Mouse (Mus musculus): ENCODE data around the gene Rbpms2.
A peak's percentile ranks its signal among the peaks of the same experiment; 100 is the strongest.
"Not testable (repeated sequence)": the region's sequence is repeated elsewhere in the genome, so short reads cannot be mapped to it uniquely, and the experiment has no call there.

Rbpms2 gene

DNA sequence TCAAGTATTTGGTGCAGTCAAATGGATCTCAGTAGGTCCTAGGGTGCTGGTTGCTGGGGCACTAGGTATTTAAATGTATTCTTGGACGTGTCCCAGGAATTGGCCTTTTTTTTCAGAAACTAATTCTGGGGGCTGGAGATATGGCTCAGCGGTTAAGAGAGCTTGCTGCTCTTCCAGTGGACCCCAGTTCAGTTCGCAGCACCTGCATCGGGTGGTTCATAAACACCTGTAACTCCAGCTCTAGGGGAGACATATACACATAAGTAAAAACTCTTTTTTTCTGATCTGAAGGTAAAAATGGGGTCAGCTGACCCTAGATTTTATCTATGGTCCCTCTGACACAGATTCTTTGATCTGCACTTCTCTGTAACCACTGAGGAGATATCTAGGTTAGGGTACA lies 8.3 kb upstream of the Rbpms2 start:
- peak; percentile 36 for DNase-seq

DNA sequence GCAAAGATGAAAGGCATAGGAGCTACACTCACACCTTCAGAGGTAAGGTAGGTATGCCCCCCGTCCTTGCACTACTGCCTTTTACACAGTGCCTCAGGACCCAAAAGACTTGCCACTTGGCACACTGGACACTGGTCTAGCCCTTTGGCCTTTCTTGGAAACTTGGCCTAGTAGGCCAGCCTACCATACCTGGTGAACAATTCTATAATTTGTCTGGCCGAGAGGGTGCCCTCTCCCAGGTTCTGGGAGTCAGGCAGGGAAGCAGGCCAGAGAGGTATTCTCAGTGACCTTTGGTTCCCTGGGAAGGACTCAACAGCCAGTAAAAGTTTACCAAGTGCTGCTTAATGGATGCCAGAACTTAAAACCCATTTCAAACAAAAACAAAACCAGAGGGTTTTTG lies 7.8 kb upstream of the Rbpms2 start:
- DNase-seq, result no peak

DNA sequence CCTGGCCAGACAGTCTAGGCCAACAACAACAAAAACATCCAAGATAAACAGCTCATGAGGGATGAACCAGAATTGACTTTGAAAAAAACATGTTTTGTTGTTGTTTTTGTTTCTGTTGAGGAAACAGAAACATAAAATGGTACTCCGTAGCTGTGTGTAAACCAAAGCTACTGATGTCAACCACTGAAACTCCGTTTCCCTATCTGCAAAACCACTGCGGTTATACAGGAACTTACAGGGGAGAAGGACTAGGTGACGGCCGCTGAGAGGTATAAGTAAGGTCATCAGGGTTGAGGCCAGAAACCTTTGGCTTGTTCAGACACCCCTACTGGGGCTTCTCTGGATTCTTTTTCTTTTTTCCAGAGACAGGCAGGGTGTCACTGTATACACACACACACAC lies 6.6 kb upstream of the Rbpms2 start:
- DNase-seq, result no peak

DNA sequence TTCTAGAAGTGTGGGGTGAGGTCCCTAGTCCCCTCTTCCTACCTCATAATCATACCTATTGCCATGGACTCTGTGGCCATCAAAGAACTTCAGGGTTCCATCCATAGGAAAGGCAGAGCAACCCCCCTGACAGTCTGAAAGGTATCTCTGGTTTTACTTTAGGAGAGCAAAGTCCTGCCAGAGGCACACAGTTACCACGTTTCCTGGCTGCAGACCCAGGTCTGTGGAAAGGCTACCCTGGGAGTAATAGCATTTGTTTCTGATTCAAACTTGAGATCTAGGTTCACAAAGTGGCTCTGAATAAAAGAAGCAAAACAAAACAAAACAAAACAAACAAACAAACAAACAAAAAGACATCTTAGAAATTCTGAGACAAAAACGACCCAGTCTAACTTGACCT lies 5.2 kb upstream of the Rbpms2 start:
- no peak for DNase-seq

DNA sequence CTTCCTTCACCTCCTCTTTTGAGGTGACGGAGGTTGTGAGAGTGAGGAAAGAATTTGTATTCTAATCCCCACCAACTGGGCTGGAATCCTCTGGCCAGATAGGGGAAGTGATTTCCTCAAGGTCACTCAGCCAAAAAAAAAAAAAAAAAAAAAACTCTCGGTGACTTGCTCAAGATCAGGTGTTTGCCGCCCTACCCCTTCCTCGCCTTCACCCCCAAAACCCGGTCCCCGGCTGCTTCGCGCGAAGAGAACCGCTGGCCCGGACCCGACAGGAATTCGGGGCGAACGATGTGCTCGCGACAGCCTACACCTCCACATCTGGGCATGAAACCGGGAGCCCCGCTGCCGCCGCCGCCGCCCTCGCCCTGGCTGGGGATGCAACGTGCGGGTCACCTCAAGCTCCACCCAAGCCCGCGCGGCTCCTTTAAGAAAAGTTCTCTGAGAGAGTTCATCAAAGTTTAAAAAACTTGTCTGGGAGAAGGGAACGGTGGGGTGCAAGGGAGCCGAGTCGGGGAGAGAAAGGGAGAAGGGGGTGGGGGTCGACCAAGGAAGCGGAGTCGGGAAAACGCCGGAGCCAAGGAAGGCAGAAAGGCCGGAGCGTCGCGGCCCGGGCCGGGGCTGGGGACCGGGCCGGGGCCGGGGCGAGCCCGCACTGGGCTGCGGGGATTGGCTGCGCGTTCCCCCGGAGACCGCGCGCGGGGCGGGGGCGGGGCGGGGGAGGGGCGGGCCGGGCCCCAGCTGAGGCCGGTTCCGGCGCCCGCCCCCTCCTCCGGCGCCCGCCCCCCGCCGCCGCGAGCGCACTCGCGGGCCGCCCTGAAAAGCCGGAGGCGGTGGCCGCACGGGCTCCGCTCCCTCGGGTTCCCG lies 551 bp downstream of the Rbpms2 start:
- DNase-seq, result peak; percentile 57

DNA sequence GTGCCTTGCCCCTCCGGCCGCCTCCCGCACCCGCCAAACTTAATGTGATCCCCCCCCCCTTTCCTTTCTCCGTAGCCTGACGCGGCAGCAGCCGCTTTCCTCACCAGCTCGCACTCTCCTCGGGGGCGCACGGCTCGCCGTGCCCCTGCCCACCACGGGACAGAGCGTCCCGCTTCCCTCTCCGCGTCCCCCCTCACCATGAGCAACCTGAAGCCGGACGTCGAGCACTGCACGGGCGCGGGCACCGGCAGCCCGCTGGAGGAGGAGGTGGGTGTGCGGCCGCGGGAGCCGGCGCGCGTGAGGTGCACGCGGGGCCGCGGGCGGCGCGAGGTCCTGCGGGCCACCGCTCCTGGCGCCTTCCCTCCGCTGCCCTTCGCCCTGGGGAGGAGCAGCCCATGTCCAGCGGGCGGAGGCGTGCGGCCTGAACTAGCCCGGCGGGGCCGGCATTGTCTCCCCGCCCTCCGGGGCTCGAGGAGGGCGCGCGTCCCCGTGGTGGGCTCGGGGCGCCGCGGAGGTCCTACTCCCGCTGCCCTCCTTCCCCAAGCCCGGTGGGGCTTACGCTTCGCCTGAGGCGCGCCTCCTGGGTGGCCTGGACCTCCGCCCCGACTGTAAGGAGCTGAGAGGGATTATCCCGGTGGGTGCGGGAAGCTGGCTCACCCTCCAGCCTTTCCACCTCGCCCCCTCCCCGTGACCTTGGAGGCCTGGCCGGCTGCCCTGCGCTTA lies 1.3 kb downstream of the Rbpms2 start:
- DNase-seq, result peak; percentile 13

DNA sequence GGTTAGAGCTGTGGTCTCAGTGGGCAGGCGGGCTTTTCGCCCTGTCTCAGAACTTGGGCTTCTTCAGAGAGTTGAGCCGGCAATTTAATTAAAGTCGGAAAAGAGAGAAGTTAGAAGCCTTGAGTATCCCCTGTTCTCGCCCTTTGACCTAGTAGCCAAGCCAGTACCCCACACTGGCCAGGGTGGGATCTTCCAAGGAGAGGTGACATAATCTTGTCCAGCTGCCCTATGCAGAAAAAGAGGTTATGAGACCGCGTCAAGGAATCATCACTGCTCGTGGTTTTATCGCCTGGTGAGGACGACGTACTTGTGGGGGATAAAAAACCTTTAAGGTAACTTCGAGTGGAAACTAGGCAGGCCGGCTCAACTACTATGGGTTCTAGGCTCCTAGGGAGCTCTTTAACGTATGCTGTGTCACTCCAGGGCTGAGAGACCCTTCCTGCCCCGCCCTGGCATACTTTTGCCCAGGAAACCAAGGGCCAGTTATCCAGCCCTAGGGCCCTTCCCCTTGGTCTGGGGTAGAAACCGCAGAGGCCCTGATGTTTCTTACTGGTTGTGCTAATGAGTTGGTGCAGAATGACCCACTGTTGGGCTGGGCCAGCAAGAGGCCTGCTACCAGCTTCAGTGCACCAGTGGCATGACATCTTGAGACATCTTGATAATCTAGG lies 2.0 kb downstream of the Rbpms2 start:
- no peak for DNase-seq

DNA sequence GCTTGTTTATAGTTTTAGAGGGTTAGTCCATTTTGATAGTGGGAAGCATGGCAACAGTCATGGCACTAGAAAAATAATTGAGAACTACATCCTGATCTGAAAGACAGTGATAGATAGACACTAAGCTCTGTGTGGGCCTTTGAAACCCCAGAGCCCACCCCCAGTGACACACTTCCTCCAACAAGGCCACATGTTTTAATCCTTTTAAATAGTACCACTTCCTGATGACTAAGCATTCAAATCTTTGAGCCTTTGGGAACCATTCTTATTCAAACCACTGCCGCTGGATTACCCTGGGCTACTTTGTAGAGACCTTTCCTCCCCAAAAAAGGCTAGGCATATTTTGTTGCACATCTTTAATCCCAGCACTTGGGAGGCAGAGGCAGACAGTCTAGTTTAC lies 6.3 kb downstream of the Rbpms2 start:
- no peak for DNase-seq

DNA sequence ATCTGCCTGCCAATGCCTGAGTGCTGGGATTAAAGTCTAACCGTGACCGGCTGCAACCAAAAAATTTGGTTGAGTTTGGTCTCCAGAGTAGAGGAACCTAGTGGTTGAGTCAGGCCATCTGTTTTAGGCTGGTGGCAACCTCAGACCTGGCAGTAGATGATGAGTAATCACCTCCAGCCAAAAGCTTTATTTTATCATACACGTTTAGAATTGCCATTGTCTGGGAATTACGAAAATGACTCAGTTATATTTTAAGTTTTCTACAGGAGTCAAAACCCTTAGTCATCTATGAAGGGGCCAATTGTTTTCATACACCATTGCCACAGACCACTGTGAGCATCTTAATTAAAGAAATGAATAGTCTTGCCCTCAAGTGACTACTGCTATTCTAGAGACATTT lies 7.5 kb downstream of the Rbpms2 start:
- no peak for DNase-seq

DNA sequence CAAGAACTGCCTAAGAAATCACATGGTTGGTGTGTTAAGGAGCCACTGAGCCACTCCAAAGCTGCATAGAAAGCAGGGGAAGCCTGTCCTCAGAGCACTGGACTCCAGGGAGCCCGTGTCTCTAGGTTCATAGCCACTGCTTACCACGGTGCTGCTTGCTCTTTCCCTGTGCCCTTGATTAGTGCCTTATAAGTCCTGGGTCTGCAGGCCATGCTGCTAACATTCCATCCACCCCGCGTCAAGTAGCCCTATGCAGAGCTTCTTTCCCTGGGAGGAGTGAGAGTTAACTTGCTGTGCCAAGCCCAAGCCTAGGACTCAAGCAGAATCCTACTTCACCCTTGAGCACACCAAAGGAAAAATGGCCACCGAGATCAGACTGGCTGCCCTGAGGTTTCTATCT lies 9.6 kb downstream of the Rbpms2 start:
- DNase-seq, result no peak

DNA sequence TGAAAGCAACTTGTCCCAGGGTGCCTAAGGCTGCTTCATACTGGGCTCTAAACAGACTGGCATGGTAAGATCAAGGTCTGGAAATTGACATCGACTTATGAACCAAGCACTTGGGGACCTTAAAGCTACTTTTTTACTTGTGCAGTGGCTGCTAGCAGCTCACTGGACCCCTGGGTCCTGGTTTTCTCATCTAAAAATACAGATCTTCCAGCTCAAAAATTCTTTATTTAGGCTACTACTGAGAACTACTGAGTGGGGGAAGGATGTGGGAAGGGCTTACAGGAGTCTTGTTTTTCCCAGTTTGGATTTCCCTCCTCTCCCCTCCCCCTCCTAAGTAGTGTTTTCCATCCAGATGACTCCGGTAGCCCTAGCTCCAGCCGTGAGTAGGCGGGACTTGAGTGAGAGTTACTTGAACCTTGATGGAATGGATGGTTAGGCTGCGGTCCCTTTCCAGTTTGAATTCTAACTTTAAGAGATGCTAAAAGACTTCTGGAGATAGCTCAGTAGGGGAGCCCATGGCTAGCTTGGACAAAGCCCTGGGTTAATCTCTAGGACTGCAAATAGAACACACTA lies 11.5 kb downstream of the Rbpms2 start:
- no peak for DNase-seq

DNA sequence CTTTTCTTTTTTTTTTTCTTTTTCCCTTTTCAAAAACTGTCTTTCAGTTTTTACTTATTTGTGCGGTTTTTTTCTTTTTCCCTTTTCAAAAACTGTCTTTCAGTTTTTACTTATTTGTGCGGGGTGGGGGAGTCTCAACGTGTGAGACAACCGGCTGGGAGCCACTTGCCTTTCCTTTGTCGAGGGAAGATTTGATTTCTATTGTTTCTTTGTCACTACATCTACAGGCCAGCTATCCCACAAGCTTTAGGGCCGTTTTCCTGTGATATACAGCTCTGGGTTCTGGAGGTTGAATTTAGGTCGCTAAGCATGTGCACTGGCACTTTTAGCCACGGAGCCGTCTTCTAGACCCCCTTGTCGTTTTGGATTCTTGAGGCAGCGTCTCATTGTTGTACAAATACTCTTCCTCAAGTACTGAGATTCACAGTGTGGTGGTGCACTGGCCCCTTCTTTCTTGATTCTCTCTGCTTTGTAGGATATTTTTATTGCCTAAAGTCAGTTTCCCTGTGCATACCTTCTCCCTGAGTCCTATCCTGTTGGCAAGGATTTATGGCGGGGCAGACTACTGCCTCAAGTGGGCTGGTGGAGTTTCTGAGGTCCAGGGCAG lies 12.1 kb downstream of the Rbpms2 start:
- no peak for DNase-seq

DNA sequence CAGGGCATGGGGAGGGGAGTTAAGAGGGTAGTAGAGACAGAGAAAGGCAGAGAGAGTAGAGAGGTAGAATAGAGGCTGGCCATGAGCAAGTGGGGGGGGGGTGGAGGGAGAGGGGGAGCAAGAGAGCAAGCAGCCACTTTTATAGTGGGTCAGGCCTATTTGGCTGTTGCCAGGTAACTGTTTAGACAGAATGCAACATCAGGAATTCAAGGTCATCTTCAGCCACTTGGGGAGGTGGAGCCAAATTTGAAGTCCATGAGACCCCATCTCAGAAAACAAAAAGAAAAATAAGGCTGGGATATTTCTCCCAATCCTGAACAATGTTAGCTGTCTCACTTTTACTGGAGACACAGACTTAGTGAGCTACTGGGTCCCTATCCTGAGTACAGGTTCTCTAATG lies 13.1 kb downstream of the Rbpms2 start:
- DNase-seq, result no peak

DNA sequence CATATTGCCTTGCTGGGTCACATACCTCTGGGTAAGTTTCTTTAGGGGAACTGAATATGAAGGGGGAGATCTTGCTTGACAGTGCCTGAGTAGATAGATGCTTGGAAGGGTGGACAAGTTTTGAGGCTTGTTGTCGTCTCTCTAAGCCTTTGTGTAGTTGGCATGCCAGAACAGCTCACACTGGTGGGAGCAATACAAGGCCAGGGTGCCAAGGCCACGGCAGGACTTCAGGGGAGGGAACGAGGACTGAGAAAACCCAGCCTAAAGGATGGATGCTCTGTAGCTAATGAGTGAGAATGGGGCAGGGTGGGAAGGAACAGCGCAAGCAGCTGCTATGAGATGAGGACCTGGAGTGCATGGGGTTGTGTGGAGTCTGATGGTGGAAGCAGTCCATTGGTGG lies 15.5 kb downstream of the Rbpms2 start:
- DNase-seq, result no peak

DNA sequence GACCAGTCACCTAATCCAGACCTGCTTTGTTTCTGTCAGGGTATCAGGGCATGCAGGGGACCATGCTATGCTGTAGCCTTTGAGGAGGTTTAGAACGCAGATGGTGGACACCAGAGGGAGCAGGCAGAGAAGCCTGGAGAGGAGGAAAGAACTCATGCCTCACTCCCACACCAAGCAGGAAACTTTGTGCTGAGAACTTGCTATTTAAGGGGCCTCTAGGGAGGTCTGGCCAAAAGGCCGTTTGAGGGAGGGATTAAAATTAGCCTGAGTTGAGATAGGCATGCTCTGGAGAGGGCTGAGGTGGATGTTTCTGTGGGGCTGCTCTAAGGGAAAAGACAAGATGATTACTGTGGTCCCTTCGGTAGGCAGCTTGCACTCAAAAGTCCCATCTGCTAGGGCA lies 16.5 kb downstream of the Rbpms2 start:
- DNase-seq, result no peak

DNA sequence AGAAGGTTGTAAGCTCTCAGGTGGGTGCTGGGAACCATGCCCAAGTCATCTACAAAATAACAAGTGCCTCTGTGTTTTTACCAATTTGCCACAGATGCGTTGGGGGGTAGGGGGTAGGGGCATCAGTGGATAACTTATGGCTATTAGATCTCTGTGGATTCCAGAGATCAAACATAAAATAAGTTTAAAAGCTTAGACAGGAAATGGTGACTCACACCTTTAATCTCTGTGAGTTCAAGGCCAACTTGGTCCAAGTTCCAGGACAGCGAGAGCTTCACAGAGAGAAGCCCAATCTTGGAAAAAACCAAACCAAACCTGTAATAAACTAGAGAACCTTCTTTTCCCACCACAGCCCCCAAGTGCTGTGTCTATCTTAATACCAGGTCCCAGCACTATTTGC lies 17.3 kb downstream of the Rbpms2 start:
- DNase-seq, result no peak

DNA sequence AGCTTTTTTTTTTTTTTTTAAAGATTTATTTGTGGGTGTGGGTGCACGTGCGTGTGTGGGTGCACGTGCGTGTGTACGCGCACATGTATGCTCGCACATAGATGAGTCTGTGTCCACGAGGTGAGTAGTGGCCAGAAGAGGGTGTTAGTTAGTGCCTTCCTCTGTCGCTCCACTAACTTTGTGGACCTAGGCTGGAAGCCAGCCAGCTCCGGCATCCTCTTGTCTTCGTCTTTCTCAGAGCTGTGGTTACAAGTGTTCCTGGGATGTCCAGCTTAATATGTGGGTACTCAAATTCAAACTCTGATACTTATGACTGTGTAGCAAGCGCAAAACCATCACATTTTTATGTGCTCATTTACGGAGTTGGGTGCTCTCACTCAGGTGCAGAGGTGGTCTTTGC lies 19.3 kb downstream of the Rbpms2 start:
- no peak for DNase-seq

DNA sequence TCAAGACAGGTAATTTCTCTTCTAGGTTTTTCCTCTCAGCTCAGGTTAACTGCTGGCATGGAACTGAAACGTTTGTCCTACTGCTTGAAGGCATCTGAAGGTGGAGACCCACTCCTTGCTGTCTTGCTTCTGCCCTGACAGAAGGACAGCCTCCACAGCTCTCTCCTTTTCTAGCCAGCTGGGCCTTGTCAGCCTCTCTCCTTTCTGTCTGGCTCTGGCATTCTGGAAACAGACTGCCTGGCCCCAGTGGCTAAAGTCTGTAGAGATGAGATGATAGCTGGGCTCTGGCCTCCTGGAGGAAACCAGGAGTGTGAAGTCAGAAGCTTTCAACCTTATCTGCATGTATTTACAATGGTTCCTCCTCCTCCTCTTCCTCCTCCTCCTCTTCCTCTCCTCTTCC lies 20.5 kb downstream of the Rbpms2 start:
- DNase-seq, result no peak

DNA sequence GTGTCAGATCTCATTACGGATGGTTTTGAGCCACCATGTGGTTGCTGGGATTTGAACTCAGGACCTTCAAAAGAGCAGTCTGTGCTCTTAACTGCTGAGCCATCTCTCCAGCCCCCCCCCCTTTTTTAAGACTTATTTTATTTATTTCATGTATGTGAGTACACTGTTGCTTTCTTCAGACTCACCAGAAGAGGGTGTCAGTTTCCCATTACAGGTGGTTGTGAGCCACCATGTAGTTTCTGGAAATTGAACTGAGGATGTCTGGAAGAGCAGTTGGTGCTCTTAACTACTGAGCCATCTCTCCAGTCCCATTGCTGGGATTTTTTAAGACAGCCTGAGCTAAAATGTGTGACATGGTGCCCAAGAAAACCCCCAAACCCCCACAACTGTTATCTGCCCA lies 22.5 kb downstream of the Rbpms2 start:
- DNase-seq, result not testable (repeated sequence)

DNA sequence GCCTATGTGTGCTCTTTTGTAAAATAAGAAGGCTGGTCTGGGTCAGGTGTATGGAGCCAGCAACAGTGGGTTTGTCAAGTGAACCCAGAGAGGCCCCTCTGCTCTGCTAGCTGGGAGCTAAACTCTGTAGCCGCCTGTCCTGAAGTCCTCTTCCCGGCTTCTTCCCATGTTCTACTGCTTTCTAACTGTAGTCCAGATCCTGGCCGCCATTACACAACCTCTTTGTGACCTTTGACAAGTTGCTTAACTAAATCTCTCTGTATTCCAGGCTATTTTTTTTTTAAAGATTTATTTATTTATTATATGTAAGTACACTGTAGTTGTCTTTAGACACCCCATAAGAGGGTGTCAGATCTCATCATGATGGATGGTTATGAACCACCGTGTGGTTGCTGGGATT lies 24.3 kb downstream of the Rbpms2 start:
- no peak for DNase-seq

DNA sequence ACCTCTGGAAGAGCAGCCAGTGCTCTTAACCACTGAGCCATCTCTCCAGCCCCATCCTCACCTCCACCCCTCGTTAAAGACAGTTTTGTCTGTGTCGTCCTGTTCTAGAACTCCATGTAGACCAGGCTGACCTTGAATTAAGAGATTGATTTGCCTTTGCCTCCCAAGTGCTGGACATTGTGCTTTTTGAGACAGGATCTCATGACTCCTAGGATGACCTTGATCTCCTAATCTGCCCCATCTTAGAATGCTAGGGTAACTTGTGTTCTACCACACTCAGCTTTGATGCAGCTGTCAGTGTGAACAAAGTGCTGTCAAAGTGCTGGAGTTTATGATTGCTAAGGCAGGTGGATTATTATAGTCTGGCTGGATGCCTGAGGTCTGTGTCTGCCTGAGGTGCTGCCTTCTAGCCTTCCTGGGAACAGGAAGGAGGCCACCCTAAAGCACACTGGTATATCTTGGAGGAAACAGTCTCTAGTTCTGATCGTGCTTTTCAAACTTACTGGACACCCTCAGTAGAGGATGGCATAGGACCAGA lies 25.3 kb downstream of the Rbpms2 start:
- no peak for DNase-seq

DNA sequence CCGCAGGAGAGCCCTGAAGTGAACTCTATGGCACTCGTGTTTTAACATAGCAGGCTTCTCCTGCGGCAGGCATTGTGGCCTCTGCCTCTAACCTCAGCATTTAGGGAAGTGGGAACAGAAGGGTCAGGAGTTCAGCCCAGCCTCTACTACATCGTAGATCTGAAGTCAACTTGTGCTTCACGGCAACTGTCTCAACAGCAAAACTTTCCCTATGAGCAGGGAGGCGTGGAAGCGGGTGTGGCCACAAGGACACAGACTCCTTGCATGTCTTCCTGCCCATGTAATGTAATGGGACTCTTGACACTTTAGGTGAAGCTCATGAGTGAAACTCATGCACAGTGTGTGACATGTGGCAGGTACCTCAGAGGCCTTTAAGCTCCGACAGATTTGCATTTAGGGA lies 26.1 kb downstream of the Rbpms2 start:
- DNase-seq, result peak; percentile 13

DNA sequence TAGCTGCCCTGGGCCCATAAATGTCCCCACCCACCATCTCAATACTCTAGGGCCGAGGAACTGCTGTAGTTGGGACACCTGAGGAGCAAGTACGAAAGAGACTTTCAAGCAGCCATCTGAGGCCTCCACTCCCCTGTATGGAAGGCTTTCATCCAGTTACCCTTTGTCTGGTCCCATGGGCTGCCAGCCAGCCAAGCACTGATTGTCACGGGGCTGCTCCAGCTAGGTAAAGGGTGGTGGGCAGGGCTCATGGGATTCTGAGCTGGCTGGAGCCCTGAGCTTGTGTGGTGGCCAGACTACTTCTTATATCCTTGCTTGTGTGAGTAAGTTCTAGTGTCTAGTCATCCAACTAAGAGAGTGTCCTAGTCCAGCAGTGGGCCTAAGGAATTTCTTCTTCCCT lies 27.8 kb downstream of the Rbpms2 start:
- no peak for DNase-seq

All from thymus, postnatal 25 days (tissue).